Mouse (Mus musculus) regulatory T cell (primary cell): Measurements from ENCODE around the gene Prkra.

Experiments used
- in situ Hi-C: fragments of 300-600 bp; cut with MboI, MseI; formaldehyde crosslinking; loops from one replicate; pipeline ENCODE4 v1.15.1; 2025; ENCODE audit warnings: high pct_unique_total_duplicates

The Prkra gene

DNA sequence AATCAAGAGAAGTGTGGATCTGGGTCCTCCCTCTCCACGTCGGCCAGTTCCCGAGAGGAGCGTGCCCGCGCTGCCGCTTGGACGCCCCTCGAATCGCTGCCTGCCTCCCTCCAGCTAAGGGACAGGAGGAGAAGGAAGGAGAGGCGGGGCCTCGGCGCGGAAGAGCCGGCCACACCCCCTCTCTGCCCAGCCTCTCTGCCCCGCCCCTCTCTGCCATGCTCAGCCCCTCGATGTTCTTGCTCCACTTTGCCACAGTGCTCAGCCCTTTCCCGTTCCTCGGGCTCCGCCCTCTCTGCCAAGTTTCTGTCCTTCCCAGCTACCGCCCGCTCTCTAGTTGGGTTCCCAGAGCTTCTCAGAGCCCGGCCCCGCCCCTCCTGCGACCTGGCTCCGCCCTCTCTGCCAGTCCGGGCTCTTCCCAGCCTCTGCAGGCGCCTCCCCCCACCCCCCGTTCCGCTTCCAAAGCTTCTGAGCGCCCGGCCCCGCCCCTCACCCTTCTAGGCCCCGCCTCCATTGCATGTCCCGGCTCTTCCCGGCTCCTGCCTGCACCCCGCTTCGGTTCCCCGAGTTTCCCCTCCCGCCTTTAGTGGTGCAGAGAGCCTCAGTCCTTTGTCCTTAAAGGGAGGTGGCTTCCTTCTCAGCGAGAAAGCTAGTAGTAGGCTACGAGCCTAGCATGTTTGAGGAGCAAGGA lies at the start of gene Prkra, which contains the start of gene Pjvk:
Prkra (minus strand) TSS at position 133 of the 688 bp plus-strand sequence.
Pjvk (plus strand) TSS at position 594 of the 688 bp plus-strand sequence.
- in situ Hi-C loops: no loop called here

DNA sequence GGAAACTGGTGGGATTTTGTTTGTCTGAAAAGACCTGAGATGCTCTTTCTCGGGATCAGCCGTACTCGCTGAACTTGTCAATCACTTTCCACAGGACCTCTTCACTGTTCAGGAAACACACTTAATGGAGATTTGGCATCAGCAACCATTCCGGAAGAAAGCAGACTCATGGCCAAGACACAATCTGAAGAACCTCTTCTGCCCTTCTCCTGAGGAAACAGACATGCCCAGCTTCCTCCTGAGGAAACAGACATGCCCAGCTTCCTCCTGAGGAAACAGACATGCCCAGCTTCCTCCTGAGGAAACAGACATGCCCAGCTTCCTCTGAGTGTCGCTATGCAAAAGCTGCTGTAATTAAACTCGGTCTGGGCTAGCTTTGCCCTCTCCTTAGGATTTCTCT lies 47.5 kb upstream of the Prkra start:
- in situ Hi-C loops: loop anchor here (10.0 kb wide), 1 partner anchor 1230 kb away; no protein-coding TSS in a partner anchor

DNA sequence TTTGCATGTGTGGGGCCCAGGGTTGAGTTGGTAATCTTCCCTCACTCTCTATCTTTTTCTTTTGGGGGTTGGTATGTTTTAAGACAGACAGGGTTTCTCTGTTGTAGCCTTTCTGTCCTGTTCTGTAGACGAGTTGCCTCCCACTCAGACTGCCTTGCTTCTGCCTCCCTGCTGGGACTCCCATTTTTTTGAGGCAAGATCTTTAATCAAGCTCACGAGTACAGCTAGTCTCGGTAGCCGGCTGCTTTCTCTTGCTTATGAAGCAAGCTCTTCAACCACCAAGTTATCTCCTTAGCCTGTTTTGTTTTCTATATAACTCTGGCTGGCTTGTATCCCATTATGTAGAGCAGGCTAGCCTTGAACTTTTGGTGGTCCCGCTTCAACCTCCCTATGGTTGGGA lies 46.0 kb upstream of the Prkra start:
- in situ Hi-C loops: loop anchor here (10.0 kb wide), 1 partner anchor 1231 kb away; no protein-coding TSS in a partner anchor

DNA sequence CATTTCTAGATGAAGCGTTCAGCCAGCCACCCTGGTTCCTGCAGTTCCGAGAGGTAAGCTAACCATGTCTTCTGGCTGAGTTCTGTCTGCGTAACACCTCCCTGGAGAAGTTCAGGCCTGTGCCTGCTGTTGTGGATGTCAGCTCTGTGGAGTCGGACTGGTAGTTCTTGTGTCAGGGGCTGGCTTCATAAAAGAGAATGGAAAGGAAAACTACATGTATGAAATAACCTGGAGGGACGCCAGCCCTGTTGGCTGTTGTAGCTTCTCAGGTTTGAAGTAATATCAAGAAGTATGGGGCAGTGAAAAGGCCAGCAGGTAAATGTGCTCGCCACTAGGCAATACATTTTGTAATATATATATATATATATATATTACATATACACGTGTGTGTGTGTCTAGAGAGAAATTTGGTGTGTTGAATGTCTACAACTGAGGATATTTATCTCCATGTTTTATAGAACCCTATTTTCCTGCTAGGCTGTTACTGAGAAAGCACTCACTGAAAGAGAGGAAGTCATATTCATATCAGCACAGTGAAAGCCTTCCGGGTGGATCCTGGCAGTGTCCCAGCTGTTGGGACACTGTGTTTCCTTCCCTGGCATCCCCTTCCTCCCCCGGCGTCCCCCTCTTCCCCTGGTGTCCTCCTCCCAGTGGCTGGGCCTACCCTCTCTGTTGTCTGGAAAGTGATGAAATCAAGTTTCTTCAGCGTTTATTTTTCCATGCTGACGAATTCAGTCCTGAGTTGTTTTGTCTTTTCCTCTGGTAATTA lies 42.8 kb upstream of the Prkra start:
- in situ Hi-C loops: loop anchor here (10.0 kb wide), 1 partner anchor 1234 kb away; no protein-coding TSS in a partner anchor

DNA sequence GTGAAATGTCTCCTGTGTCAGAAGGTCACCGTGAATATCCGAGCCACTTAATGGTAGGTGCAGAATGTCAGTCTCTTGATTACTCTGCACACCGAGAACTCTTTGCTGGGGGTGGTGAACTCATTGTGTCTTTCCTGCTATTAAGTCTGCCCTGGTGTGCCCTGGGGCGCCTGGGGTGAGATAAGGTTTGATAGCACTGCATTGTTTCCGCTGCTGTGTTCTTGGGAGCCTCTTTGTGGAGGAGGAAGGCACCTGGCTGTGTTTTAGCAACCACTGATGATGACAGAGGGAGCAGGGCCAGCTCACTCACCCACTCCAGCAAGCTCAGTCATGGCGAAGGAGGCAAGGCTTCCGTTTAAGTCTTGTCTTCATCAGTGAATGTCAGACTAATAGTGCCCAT lies 40.3 kb upstream of the Prkra start:
- in situ Hi-C loops: no loop called here

DNA sequence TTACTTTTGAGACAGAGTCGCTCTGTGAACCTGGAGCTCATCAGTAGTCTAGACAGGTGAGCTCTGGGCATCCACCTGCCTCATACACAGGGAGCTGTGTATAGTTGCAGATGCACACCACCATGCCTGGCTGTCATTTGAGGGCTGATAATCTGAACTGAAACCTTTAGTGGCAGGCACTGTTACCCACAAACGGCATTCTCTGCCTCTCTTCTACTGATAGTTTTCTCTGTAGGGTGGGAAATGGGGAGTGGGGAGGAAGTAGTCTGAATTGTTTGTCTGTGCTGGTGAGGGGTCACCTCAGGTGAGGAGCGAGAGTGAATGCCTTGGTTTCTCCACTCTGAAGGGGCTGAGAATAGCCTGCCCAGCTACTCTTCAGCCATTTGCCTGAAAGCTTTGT lies 39.8 kb upstream of the Prkra start:
- in situ Hi-C loops: no loop called here

DNA sequence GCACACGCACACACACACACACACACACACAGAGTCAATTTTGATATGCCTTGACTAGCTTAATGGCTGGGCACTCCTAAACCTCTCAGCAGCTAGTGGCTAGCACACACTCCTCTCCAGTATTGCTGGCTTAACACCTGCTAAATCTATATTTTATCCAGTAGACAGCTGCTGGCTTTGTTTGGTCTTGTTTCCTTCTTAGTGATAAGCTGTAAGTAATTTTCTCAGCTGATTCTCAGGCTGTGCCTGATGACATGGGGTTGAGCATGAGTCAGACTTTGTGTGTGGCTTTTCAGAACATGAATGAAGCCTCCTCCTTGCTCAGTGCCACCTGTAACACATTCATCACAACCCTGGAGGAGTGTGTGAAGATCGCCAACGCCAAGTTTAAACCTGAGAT lies 39.2 kb upstream of the Prkra start:
- in situ Hi-C loops: no loop called here

DNA sequence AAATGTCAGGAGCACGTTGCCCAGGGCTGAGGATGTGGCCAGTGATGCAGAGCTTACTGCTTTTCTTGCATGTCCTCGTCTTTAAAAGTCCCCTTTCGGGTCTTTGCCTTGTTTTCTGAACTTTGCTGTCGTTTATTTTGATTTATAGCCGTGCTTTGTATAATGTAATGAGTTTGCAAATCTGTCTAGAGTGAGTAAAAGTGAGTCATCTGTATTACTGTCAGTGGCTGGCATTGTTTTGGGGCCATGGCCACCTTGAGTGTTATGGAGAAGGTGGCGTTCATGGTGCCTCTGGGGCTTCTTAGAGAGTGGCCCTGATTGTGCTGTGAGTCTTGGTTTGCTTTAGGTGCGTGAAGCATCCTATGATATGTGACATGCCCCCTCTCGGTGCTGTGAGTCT lies 34.5 kb upstream of the Prkra start:
- in situ Hi-C loops: loop anchor here (5.0 kb wide), 1 partner anchor 310 kb away; no protein-coding TSS in a partner anchor

DNA sequence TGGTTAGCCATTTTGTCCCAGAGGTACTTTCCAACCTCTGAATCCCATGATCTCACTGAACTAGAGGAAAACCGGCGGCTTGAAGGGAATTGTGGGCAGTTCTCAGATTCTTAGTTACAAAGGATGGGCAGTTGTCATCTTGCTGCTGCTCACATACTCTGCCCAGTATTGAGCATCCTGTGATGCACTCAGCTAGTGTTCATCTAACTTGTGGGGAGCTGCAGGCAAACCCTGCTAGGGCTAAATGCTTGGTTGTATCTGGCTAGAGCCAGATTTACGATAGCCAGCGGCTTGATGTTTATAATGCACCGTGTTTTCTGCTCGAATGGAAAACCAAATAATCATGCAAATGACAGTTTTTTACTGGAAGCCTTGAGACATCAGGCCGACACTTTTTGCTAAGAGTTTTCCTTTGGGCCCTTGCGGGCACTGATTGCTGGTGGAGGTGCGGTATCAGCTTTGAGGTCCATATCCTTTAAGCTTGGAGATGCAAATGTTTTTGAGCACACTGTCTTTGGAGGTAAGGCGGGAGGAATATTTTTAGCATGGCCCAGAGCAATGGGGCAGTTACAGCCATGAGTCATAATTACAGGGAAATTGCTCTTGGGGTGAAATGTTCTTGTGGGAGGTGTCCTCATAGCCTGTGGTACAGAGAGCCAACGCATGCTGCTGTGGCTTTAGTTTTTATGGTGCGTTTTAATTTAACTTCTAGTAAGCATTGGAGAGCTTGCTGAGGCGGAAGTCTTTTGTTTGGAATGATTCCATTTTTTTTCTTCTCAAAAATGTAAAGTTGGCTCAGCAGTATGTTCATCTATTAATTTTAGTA lies 28.8 kb upstream of the Prkra start:
- in situ Hi-C loops: no loop called here

DNA sequence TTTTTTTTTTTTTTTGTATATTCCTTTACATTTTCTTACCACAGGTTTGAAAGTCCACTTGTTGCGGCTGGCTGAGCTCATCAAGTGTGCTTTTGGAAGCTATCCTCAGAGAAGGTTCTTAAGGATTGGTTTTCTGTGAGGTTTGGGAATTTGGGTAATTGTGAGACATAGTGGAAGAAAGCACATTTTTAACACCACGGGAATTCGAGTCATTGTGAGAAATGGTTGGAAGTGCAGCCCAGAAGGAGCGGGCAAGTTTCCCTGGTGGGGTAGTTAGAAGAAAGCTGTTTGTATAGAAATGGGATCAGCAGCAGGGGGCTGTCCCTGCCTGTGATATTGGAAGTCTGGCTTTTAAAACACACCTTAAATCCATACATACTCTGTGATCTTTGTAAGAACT lies 28.1 kb upstream of the Prkra start:
- in situ Hi-C loops: no loop called here

DNA sequence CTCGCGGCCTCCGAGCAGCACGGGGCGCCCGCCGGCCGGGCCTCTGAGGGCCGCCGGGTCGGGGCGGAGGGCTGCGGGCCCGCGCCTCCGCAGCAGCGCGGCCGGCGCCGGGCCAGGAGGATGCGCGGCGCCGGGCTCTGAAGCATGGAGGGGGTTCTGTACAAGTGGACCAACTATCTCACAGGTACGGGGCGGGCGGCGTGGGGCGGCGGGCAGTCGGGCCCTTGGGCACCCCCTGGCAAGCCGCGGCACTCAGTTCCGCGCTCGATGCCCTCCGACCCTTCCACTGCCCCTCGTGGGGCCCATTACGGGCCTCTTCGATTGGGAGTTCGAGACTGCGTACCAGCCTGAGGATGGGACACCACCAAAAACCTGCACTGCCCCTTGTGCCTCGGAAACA lies 27.6 kb upstream of the Prkra start:
- in situ Hi-C loops: no loop called here

DNA sequence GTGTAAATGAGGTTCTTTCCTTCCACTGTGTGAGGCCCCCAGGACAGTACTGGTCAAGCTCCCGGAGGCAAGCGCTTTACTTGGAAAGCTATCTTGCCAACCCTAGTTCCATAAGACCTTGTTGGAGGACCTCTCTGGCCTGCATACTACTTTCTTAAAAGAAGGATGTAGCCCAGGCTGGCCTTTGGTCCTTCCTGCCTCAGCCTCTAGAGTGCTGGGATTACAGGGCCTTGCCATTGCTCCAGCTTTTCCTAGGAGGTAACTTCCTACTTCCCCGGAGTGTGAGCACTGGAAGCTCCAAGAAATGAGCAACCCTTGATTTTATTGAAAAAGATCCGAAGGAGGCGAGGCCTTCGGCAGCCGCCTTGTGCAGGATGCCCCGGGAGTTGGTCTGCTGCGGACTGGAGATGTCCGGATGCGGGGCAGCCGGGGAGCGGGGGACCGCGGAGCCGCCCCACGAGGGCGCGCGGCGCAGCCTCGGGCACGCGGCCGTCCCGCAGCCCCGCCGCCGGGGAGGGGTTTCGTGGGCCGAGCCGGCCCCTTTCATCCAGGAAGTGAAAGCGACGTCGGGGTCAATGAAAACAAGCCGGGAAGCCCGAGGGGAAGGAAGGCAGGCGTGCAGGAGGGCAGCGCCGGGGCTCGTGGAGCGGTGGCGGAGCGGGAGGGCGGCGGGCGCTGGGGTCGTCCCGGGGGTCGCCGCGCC lies 27.1 kb upstream of the Prkra start, which contains the start of gene Plekha3:
Plekha3 (plus strand) TSS at position 557 of the 703 bp plus-strand sequence.
- in situ Hi-C loops: loop anchor here (25.0 kb wide), 1 partner anchor 788 kb away; no protein-coding TSS in a partner anchor

DNA sequence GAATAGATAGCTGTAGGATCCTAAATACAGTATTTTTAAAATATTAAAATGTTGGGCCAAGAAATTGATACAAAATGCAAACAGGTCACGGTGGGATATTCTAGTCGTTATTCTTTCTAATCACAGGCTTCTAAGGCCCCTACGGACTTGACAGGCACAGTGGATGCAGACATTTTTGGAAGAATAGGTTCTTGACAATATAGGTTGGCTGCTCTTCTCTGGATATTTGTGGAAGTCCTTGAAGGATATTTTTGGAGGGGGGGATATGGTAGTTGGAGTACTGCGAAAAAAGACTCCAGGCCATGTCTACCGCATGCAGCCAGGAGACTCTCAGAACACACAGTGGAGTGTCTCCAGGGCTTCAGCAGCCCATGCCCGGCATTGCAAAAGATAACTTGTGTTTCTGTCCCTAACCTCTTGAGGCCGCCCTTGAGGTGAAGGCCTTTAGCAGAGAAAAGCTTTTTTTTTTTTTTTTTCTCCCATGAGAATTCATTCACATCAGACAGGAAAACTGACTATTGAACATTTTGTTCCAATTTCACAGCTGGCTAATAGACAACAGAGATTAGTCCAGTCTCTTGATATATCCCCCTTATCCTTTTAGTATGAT lies 25.8 kb upstream of the Prkra start:
- in situ Hi-C loops: loop anchor here (25.0 kb wide), 1 partner anchor 786 kb away; no protein-coding TSS in a partner anchor

DNA sequence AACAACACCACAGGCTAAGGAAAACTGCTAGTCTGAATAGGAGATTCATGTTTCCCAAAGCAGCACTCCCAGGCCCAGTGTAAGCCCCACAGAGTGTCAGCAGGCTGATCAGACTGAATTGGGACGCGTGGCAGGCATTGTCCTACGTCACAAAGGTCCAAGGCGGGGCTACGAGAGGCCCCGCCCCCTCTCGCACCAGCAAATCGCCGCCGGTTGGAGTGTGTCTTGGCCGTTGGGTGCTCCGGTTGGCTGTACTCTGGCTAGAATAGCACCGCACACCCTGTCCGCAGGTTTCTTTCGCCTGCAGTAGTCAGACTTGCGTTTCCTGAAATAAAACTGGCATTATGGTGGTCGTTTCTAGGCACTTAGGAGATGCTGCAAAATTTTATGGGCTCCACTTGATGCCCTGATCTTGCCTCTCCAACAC lies 25.2 kb upstream of the Prkra start, which contains the start of gene Fkbp7:
Fkbp7 (minus strand) TSS at position 151 of the 427 bp plus-strand sequence.
- in situ Hi-C loops: loop anchor here (25.0 kb wide), 1 partner anchor 786 kb away; no protein-coding TSS in a partner anchor

DNA sequence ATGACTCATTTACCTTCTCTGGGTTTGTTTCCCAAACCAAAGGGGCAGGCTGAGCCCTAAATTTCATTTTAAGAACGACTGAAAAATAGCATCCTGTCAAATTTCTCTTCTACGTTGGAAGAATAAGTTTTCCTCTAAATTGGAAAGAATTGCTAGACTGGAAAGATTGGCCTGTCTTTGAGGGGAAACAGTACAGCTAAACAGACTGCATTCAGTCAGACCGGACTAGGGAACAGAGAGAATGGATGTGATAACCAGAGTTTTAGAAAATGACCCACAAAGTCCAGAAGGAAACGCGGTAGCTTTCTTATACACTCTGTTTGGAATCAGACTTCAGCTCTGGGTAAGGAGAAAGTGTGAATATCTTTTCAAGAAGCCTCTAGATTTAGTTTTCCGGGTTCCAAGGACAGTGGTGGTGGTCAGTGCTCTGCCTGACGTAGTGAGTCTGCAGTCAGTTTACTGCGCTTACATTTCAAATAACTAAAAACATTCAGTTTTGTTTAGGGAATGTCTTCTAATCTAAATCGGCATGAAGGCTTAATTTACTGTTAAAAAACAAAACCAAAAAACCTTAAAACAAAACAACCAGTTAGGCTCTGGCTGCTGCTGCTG lies 24.4 kb upstream of the Prkra start:
- in situ Hi-C loops: loop anchor here (25.0 kb wide), 1 partner anchor 785 kb away; no protein-coding TSS in a partner anchor

DNA sequence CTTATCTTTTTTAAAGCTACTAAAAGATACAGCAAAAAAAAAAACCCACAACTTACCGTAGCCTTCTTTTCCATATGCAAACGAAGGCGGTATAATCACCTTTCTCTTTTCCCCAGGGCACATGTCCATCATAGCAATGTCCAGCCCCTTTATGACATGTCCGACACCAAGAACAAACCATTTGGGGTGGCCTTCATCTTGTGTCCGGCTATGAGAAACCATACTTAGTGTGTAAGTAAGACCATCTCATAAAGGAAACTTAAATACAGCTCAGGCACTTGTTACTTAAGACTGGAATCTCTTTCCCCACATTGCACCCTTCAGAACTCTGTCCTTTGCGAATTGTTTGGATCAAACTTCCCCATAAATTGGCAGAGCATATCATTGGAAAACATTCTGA lies 23.8 kb upstream of the Prkra start:
- in situ Hi-C loops: loop anchor here (25.0 kb wide), 1 partner anchor 784 kb away; no protein-coding TSS in a partner anchor

DNA sequence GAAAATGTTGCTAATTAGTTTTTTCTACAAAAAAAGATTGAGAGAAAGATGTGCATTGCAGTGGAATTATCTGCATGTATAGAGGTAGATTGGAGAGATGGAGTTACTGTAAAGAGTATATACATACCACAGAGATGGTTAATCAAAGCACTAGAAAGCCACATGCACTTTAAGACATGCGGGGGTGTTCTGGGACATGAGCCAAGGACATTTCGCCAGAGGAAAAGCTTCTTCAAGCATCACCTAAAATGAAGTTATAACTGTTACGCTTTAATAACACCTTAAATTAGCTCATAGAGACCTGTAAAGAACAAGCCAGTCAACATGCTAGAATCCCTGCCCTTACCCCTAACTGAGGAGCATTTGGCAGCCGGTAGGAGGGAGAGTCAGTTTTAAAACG lies 19.4 kb upstream of the Prkra start:
- in situ Hi-C loops: loop anchor here (25.0 kb wide), 1 partner anchor 780 kb away; no protein-coding TSS in a partner anchor

DNA sequence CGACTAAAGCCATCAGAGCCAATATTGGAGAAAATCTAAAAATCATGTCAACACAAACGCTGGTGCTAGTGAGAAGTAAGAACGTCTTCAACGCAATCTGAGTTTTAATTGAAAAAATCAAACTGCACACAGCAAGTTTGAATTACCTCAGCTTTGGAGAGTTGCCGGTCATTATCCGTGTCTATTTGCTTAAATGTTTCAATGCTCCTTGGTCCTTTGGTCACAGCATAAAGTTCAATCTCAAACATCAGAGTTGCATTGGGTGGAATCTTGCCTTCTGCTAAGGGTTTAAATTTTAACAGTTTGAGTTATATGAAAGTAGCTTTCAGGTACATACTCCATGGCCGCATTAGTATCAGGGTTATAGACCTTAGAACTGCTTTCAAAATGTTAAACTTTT lies 17.7 kb upstream of the Prkra start:
- in situ Hi-C loops: loop anchor here (25.0 kb wide), 1 partner anchor 778 kb away; no protein-coding TSS in a partner anchor

DNA sequence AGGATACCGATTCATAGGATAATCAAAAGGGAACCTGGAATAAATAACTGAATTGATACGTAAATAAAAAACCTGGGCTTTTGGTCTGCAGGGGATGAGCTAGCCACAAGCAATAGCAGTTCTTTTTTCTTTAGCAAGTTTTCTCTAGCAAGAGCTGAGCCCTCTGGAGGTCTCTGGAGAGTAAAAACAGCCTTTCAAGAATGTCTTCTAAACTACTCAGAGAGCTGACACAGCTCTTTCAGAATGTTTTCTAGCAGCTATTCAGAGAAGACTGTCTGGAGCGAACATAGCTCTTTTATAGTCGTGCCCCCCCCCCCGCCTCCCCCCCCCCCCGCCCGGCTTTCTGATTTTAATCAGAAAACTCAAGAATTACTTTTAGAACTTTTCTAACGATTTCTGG lies 11.6 kb upstream of the Prkra start:
- in situ Hi-C loops: loop anchor here (25.0 kb wide), 1 partner anchor 772 kb away; no protein-coding TSS in a partner anchor
